Mouse (Mus musculus) C2C12 (cell line): ENCODE measurements around the gene Wscd2.

Experiments used
- CTCF ChIP-seq: IDR thresholded peaks from one replicate; pipeline ENCODE4 v1.5.1; 2011; ENCODE audit not compliant: control insufficient read depth, insufficient read depth, insufficient read length
- MYOD1 ChIP-seq: IDR thresholded peaks from one replicate; pipeline ENCODE4 v1.6.1; 2011; ENCODE audit warnings: low read depth; ENCODE audit not compliant: control insufficient read depth, insufficient read length
- MYOG ChIP-seq: IDR thresholded peaks from one replicate; pipeline ENCODE4 v1.6.1; 2011; ENCODE audit not compliant: control insufficient read depth, insufficient read length; ENCODE audit errors: extremely low read depth

GRCm38 (mm10) chr5:113550249-113550648, 60.1 kb downstream of the Wscd2 start:
- TF ChIP-seq CTCF (no peak), MYOG (no peak), MYOD1 (no peak)
